Mouse (Mus musculus) liver, adult 2 months (tissue): ENCODE measurements around the gene Ttll3. TPM values are rescaled to one million over a fixed set of nuclear protein-coding genes. Genes with fewer than 3 reads are reported as not detected.

Source experiments
- DNase-seq: peaks from one replicate; pipeline ENCODE4 v3.0.0-alpha.2; 2011; ENCODE audit warnings: low read depth, low spot score; ENCODE audit errors: extremely low read depth
- H3K27ac ChIP-seq: fragments of 200-500 bp; replicated peaks from 2 replicates; pipeline ENCODE4 v1.5.1; 2012; ENCODE audit warnings: low read depth, mild to moderate bottlenecking, control low read depth, inconsistent platforms, low read length; ENCODE audit not compliant: insufficient read depth
- H3K27me3 ChIP-seq: fragments of 200-500 bp; 2 replicates; pipeline ENCODE4 v1.6.1; 2012; ENCODE audit warnings: mild to moderate bottlenecking, moderate library complexity, low read length, inconsistent platforms; ENCODE audit not compliant: control insufficient read depth, insufficient read depth
- H3K36me3 ChIP-seq: fragments of 200-500 bp; 2 replicates; pipeline ENCODE4 v1.6.1; 2012; ENCODE audit warnings: low read length, inconsistent platforms; ENCODE audit not compliant: control insufficient read depth, insufficient read depth
- H3K4me1 ChIP-seq: fragments of 200-500 bp; 2 replicates; pipeline ENCODE4 v1.6.1; 2011; ENCODE audit warnings: low read length; ENCODE audit not compliant: control insufficient read depth, insufficient read depth
- H3K4me3 ChIP-seq: fragments of 200-500 bp; 2 replicates; pipeline ENCODE4 v1.5.1; 2011; ENCODE audit warnings: low read depth, mild to moderate bottlenecking, control low read depth, low read length, moderate library complexity; ENCODE audit not compliant: insufficient read depth
- H3K79me2 ChIP-seq: fragments of 200-500 bp; 2 replicates; pipeline ENCODE4 v1.6.1; 2012; ENCODE audit warnings: inconsistent platforms, mild to moderate bottlenecking, low read length, moderate library complexity; ENCODE audit not compliant: control insufficient read depth, insufficient read depth
- H3K9ac ChIP-seq: fragments of 200-500 bp; 2 replicates; pipeline ENCODE4 v1.6.1; 2012; ENCODE audit warnings: low read depth, mild to moderate bottlenecking, control low read depth, inconsistent platforms, low read length
- CTCF ChIP-seq: fragments of 200-500 bp; IDR thresholded peaks from 2 replicates; pipeline ENCODE4 v1.5.1; 2011; ENCODE audit warnings: low read depth, low read length, control low read depth
- POLR2A ChIP-seq: fragments of 200-500 bp; IDR thresholded peaks from 2 replicates; pipeline ENCODE4 v1.6.1; 2011; ENCODE audit warnings: low read length, control low read depth; ENCODE audit not compliant: insufficient read depth; ENCODE audit errors: extremely low read depth
- WGBS: fragments of 180-500 bp; shearing (Covaris S2); methylation state at CpG from one replicate; pipeline ENCODE4 v1.1.7; 2018; 5-methylcytosine and 5-hydroxymethylcytosine counted together
- polyA plus RNA-seq: library from polyadenylated mRNA; depleted of rRNA; stranded (reverse); fragments of >200 nt; gene quantifications from 2 replicates; pipeline ENCODE4 v1.2.3, GENCODE M21; 2012
- total RNA-seq: library from RNA; depleted of rRNA; stranded (reverse); fragments of >200 nt; gene quantifications from 2 replicates; pipeline ENCODE4 v1.2.3, GENCODE M21; 2014

The Ttll3 gene
- total and polyA plus RNA-seq, 2 experiments: 0.65 to 1.7 TPM

GRCm38 (mm10) chr6:113410001-113410400 lies 20.9 kb downstream of the Ttll3 start:
- no peak for DNase-seq
- no peaks in the 10 kb centered on the region for H3K36me3 ChIP-seq
- TF ChIP-seq POLR2A (no peak), CTCF (no peak)
- H3K4me3 ChIP-seq: no peak overlapping the region
- H3K27me3 ChIP-seq: no peaks in the 10 kb centered on the region
- WGBS: 69% methylated on average over 1 of the region's 1 CpGs
- no peak overlapping the region for H3K9ac ChIP-seq
- no peaks in the 10 kb centered on the region for H3K79me2 ChIP-seq
- no peaks in the 10 kb centered on the region for H3K4me1 ChIP-seq
- no peak overlapping the region for H3K27ac ChIP-seq

DNA sequence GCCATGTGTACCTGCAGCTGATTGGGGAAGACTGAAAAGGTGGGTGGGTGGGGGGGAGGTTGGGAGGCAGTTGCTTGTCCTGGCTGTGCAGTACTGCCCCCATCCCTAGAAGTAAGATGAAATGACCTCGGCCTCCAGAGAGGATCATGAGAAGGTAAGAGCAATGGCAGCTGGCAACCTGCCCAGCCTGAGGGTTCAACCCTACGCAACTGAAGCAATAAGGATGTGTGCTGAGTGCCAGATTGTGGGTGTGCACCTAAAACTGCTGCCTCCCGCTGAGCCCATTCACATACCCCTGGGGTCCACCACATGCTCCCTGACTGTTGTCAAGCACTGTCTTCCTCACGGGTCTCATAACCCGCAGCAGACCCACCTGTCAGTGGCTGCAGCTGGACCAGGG lies 27.4 kb downstream of the Ttll3 start:
- Histone ChIP-seq H3K27ac (no peak overlapping the region), H3K4me3 (no peak overlapping the region), H3K4me1 (peaks cover 9% of the 10 kb centered on the region), H3K36me3 (no peaks in the 10 kb centered on the region), H3K9ac (no peak overlapping the region), H3K27me3 (no peaks in the 10 kb centered on the region), H3K79me2 (no peaks in the 10 kb centered on the region)
- DNase-seq: no peak
- TF ChIP-seq POLR2A: no peak
- no peak for TF ChIP-seq CTCF
- 69% methylated on average over 5 of the region's 5 CpGs for WGBS

- peak overlapping the region; percentile 80 for H3K27ac ChIP-seq
- peak overlapping the region; percentile 76 for H3K4me3 ChIP-seq
- no peak for DNase-seq
- H3K27me3 ChIP-seq: no peaks in the 10 kb centered on the region
- TF ChIP-seq CTCF (no peak), POLR2A (no peak)
- H3K4me1 ChIP-seq: peaks cover 9% of the 10 kb centered on the region
- H3K79me2 ChIP-seq: no peaks in the 10 kb centered on the region
- no peaks in the 10 kb centered on the region for H3K36me3 ChIP-seq
- peak overlapping the region; percentile 82 for H3K9ac ChIP-seq
- 9% methylated on average over 16 of the region's 16 CpGs for WGBS
Measured at GRCm38 (mm10) chr6:113418441-113419198, 29.6 kb downstream of the Ttll3 start.

DNA sequence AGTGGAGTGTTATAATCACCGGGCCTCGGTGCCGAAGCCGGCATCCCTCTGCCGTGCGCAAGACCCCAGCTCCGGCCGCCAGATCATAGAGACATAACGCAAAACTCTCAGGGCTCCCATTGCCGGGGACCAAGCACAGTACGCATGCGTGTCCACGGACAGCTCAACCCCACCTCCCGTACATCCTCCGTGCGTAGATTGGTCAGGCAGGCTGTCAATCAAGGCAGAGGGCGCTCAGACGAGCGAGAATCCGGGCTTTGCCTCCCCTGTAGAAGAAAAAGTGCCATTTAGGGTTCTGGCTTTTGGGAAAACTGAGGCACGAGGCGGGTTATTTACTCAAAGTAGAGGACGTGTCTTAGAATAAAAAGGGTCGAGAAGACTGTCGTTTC lies 30.1 kb downstream of the Ttll3 start, which contains the start of gene Rpusd3:
Rpusd3 (minus strand) TSS at position 142 of the 389 bp plus-strand sequence.
- Histone ChIP-seq H3K27ac (peak within 1 kb of the TSS; percentile 80), H3K27me3 (no peaks in the 10 kb centered on the region), H3K36me3 (no peaks in the 10 kb centered on the region), H3K4me1 (peaks cover 9% of the 10 kb centered on the region), H3K4me3 (peak within 1 kb of the TSS; percentile 76), H3K9ac (peak within 1 kb of the TSS; percentile 82), H3K79me2 (no peaks in the 10 kb centered on the region)
- under 1% methylated on average over 25 of the region's 25 CpGs for WGBS
- DNase-seq: peak; percentile 92
- peak; percentile 62 for TF ChIP-seq POLR2A
- no peak for TF ChIP-seq CTCF

DNA sequence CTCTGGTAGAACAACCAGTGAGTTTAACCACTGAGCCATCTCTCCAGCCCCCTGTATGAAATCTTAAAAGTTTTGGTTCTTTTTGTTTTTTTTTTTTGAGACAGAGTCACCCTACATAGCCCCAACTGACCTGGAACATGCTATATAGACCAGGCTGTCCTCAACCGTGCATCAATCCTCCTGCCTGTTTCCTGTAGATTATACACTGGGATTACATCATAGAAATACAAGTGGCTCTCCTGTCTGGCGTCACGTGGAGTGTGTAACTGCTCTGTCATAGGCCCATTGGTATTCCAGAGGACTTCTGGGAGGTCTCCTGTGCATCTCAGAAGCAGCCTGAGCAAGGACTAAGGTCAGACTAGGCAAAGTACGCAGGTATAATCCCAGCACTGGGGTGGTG lies 33.9 kb downstream of the Ttll3 start:
- Histone ChIP-seq H3K9ac (no peak overlapping the region), H3K36me3 (no peaks in the 10 kb centered on the region), H3K4me3 (no peak overlapping the region), H3K4me1 (peaks cover 9% of the 10 kb centered on the region), H3K27ac (no peak overlapping the region), H3K79me2 (no peaks in the 10 kb centered on the region), H3K27me3 (no peaks in the 10 kb centered on the region)
- 72% methylated on average over 4 of the region's 4 CpGs for WGBS
- no peak for TF ChIP-seq POLR2A
- TF ChIP-seq CTCF: no peak
- DNase-seq: no peak

DNA sequence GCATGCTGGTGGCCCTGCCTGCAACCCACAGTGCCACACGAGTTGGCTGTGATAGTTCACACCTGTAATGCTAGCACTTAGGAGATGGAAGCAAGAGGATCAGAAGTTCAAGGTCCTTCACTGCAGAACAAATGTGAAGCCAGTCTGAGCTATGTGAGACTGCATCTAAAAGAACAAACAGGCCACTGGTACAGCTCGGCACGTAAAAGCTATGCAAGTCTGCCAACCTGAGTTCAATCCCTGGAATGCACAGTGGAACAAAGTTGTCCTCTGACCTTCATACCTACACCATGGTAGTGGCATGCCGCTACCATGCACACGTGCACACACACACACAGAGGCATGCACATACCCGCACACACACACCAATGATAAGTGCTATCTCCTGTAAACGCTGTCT lies 35.1 kb downstream of the Ttll3 start:
- H3K4me1 ChIP-seq: 0 out of 2 replicates have a peak, but pooled peaks cover 3% of the 10 kb centered on the region
- no peak for TF ChIP-seq CTCF
- TF ChIP-seq POLR2A: no peak
- no peak for DNase-seq
- H3K27ac ChIP-seq: no peak overlapping the region
- H3K36me3 ChIP-seq: no peaks in the 10 kb centered on the region
- no peaks in the 10 kb centered on the region for H3K27me3 ChIP-seq
- no peak overlapping the region for H3K4me3 ChIP-seq
- 84% methylated on average over 7 of the region's 7 CpGs for WGBS
- no peak overlapping the region for H3K9ac ChIP-seq
- H3K79me2 ChIP-seq: peaks cover 9% of the 10 kb centered on the region; the same call in 1 of the 2 replicates
